Mouse (Mus musculus) kidney, embryonic 14.5 days (tissue): ENCODE results near the gene Nodal. TPM values are rescaled to one million over a fixed set of nuclear protein-coding genes. Genes with fewer than 3 reads are reported as not detected.

ENCODE experiments used
- ATAC-seq: fragments of 200-750 bp; cut with Nextera tagmentation; 2 replicates; pipeline ENCODE4 v1.8.0; 2017; ENCODE audit warnings: moderate number of reproducible peaks, mild to moderate bottlenecking, moderate TSS enrichment, moderate library complexity; ENCODE audit not compliant: low FRiP score, low TSS enrichment
- H3K27ac ChIP-seq: fragments of 300-500 bp; sonication (generic); 2 replicates; pipeline ENCODE4 v1.5.1; 2014; ENCODE audit warnings: low read depth, mild to moderate bottlenecking, low read length, moderate library complexity, mixed read lengths
- H3K27me3 ChIP-seq: fragments of 300-500 bp; sonication (generic); 2 replicates; pipeline ENCODE4 v1.6.1; 2014; ENCODE audit warnings: mild to moderate bottlenecking, low read length; ENCODE audit not compliant: control insufficient read depth, insufficient read depth
- H3K36me3 ChIP-seq: fragments of 300-500 bp; sonication (generic); 2 replicates; pipeline ENCODE4 v1.6.1; 2014; ENCODE audit warnings: low read length, mixed read lengths; ENCODE audit not compliant: control insufficient read depth, insufficient read depth
- H3K4me1 ChIP-seq: fragments of 300-500 bp; sonication (generic); 2 replicates; pipeline ENCODE4 v1.6.1; 2014; ENCODE audit warnings: low read length, mixed read lengths; ENCODE audit not compliant: control insufficient read depth, insufficient read depth
- H3K4me2 ChIP-seq: fragments of 300-500 bp; sonication (generic); replicated peaks from 2 replicates; pipeline ENCODE4 v1.6.1; 2014; ENCODE audit warnings: low read depth, mild to moderate bottlenecking, low read length
- H3K4me3 ChIP-seq: fragments of 300-500 bp; sonication (generic); 2 replicates; pipeline ENCODE4 v1.5.1; 2014; ENCODE audit warnings: mild to moderate bottlenecking, low read length
- H3K9ac ChIP-seq: fragments of 300-500 bp; sonication (generic); 2 replicates; pipeline ENCODE4 v1.6.1; 2014; ENCODE audit warnings: low read depth, mild to moderate bottlenecking, low read length, moderate library complexity
- H3K9me3 ChIP-seq: fragments of 300-500 bp; sonication (generic); 2 replicates; pipeline ENCODE4 v1.6.1; 2016; ENCODE audit warnings: low read length; ENCODE audit not compliant: control insufficient read depth
- WGBS: fragments of 180-500 bp; shearing (Covaris S2); extraction: QIAGEN DNeasy Blood & Tissue Kit; methylation state at CpG from one replicate; pipeline ENCODE4 v1.1.7; 2014; 5-methylcytosine and 5-hydroxymethylcytosine counted together
- polyA plus RNA-seq: library from polyadenylated mRNA; unstranded; fragments of >200 nt; fragmentation: Nextera tagmentation; extraction: Ambion mirVana; gene quantifications from 2 replicates; pipeline ENCODE4 v1.2.1, GENCODE M21; 2014

The Nodal gene
- polyA plus RNA-seq, 1 experiment from 2014 or later = 0.30 TPM

GRCm38 (mm10) chr10:61419146-61419545 lies 1.4 kb downstream of the Nodal start:
- Histone ChIP-seq H3K27me3 (peaks cover 48% of the 10 kb centered on the region), H3K4me3 (peak overlapping the region; percentile 36; the same call in 1 of the 2 replicates), H3K4me2 (peak overlapping the region; percentile 9), H3K9me3 (no peaks in the 10 kb centered on the region), H3K27ac (no peak overlapping the region), H3K9ac (no peak overlapping the region), H3K36me3 (no peaks in the 10 kb centered on the region), H3K4me1 (no peaks in the 10 kb centered on the region)
- ATAC-seq = no peak
- WGBS = 3% methylated on average over 24 of the region's 24 CpGs

GRCm38 (mm10) chr10:61420011-61420410 lies 2.2 kb downstream of the Nodal start:
- Histone ChIP-seq H3K4me3 (no peak overlapping the region), H3K4me2 (no peak overlapping the region), H3K4me1 (no peaks in the 10 kb centered on the region), H3K27ac (no peak overlapping the region), H3K9ac (no peak overlapping the region), H3K9me3 (no peaks in the 10 kb centered on the region), H3K27me3 (peaks cover 48% of the 10 kb centered on the region), H3K36me3 (no peaks in the 10 kb centered on the region)
- WGBS = 71% methylated on average over 4 of the region's 4 CpGs
- ATAC-seq = no peak

GRCm38 (mm10) chr10:61422861-61423260 lies 5.1 kb downstream of the Nodal start:
- Histone ChIP-seq H3K36me3 (no peaks in the 10 kb centered on the region), H3K27ac (no peak overlapping the region), H3K9me3 (no peaks in the 10 kb centered on the region), H3K4me2 (no peak overlapping the region), H3K27me3 (peaks cover 26% of the 10 kb centered on the region), H3K4me3 (no peak overlapping the region), H3K4me1 (no peaks in the 10 kb centered on the region), H3K9ac (no peak overlapping the region)
- 84% methylated on average over 12 of the region's 12 CpGs for WGBS
- ATAC-seq = no peak

- peak; percentile 21; the same call in 1 of the 2 replicates for ATAC-seq
- Histone ChIP-seq H3K9me3 (no peaks in the 10 kb centered on the region), H3K4me1 (no peaks in the 10 kb centered on the region), H3K9ac (no peak overlapping the region), H3K4me3 (no peak overlapping the region), H3K4me2 (no peak overlapping the region), H3K27me3 (peaks cover 22% of the 10 kb centered on the region), H3K27ac (no peak overlapping the region), H3K36me3 (no peaks in the 10 kb centered on the region)
- WGBS = 62% methylated on average over 10 of the region's 10 CpGs
Measured at GRCm38 (mm10) chr10:61423289-61423688, 5.5 kb downstream of the Nodal start.

- Histone ChIP-seq H3K4me1 (no peaks in the 10 kb centered on the region), H3K9me3 (no peaks in the 10 kb centered on the region), H3K27ac (no peak overlapping the region), H3K4me2 (no peak overlapping the region), H3K36me3 (peaks cover 1% of the 10 kb centered on the region; the same call in 1 of the 2 replicates), H3K27me3 (peaks cover 10% of the 10 kb centered on the region), H3K9ac (no peak overlapping the region), H3K4me3 (no peak overlapping the region)
- ATAC-seq = peak; percentile 22; the same call in 1 of the 2 replicates
- WGBS = 38% methylated on average over 7 of the region's 7 CpGs
Measured at GRCm38 (mm10) chr10:61424500-61424899, 6.7 kb downstream of the Nodal start.

GRCm38 (mm10) chr10:61425047-61425446 lies 7.3 kb downstream of the Nodal start:
- Histone ChIP-seq H3K4me2 (no peak overlapping the region), H3K9ac (no peak overlapping the region), H3K27ac (no peak overlapping the region), H3K36me3 (peaks cover 7% of the 10 kb centered on the region), H3K9me3 (no peaks in the 10 kb centered on the region), H3K4me1 (no peaks in the 10 kb centered on the region), H3K4me3 (no peak overlapping the region), H3K27me3 (peaks cover 5% of the 10 kb centered on the region)
- no peak for ATAC-seq
- 71% methylated on average over 2 of the region's 2 CpGs for WGBS

- Histone ChIP-seq H3K9me3 (no peaks in the 10 kb centered on the region), H3K4me1 (no peaks in the 10 kb centered on the region), H3K27me3 (no peaks in the 10 kb centered on the region), H3K4me3 (no peak overlapping the region), H3K9ac (no peak overlapping the region), H3K4me2 (no peak overlapping the region), H3K27ac (no peak overlapping the region), H3K36me3 (peaks cover 19% of the 10 kb centered on the region)
- ATAC-seq = no peak
- 30% methylated on average over 2 of the region's 2 CpGs for WGBS
Measured at GRCm38 (mm10) chr10:61426251-61426757, 8.5 kb downstream of the Nodal start.

GRCm38 (mm10) chr10:61427951-61428350 lies 10.2 kb downstream of the Nodal start:
- ATAC-seq = no peak
- no peak overlapping the region for H3K4me2 ChIP-seq
- 90% methylated on average over 6 of the region's 6 CpGs for WGBS

GRCm38 (mm10) chr10:61428416-61428815 lies 10.6 kb downstream of the Nodal start:
- no peak overlapping the region for H3K9ac ChIP-seq
- WGBS = 62% methylated on average over 4 of the region's 4 CpGs
- H3K9me3 ChIP-seq = no peaks in the 10 kb centered on the region
- no peak overlapping the region for H3K4me3 ChIP-seq
- H3K27ac ChIP-seq = no peak overlapping the region
- H3K27me3 ChIP-seq = no peaks in the 10 kb centered on the region
- ATAC-seq = no peak
- no peak overlapping the region for H3K4me2 ChIP-seq
- no peaks in the 10 kb centered on the region for H3K4me1 ChIP-seq
- H3K36me3 ChIP-seq = peaks cover 36% of the 10 kb centered on the region

More at GRCm38 (mm10) chr10:61427951-61428350, 10.2 kb downstream of the Nodal start:
- H3K9ac ChIP-seq = no peak overlapping the region
- peaks cover 31% of the 10 kb centered on the region for H3K36me3 ChIP-seq
- no peak overlapping the region for H3K4me3 ChIP-seq
- H3K27me3 ChIP-seq = no peaks in the 10 kb centered on the region
- H3K9me3 ChIP-seq = no peaks in the 10 kb centered on the region
- H3K4me1 ChIP-seq = no peaks in the 10 kb centered on the region
- H3K27ac ChIP-seq = no peak overlapping the region
